Mouse (Mus musculus): ENCODE measurements at regions not wholly inside any gene's neighbourhood (a gene's known extent, or its start where the extent isn't known, plus 50 kb on each side); places are given as distances from the start of the nearest gene placed in this dataset.

DNA sequence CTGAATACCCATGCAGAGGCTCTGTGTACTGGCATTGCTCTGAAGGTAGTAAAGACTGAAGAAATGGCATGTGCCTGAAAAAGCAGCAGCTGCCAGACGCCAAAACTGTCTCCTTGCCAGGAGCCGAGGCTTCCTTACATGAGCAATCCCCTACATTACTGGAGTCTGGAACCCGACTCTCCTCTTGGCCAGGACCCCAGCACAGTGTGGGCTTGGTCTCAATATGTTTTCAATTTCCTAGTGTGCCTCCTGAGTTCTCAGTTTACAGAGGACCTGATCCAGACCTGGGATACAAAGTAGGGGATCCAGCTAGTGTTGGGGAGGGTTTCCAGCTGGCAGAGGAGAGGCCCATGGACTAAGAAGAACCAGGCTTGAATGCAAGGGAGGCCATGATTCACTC, 361.5 kb upstream of the Vstm2b start:
- TF ChIP-seq CTCF (IDR thresholded peaks at IDR 0.05; ENCODE audit: borderline replicate concordance, insufficient read depth, low read depth, low read length) (no peak), POLR2A (IDR thresholded peaks at IDR 0.05; ENCODE audit: borderline replicate concordance, insufficient read depth, low read length) (no peak)

Measured in cerebellum, adult 2 months (tissue).